Mouse (Mus musculus) mature B cell (primary cell): ENCODE data around the gene Kbtbd8.

ENCODE experiments used
- in situ Hi-C: fragments of 300-500 bp; cut with MboI; formaldehyde crosslinking; loops from 2 replicates; pipeline ENCODE4 v1.14.3; 2019

The Kbtbd8 gene

DNA sequence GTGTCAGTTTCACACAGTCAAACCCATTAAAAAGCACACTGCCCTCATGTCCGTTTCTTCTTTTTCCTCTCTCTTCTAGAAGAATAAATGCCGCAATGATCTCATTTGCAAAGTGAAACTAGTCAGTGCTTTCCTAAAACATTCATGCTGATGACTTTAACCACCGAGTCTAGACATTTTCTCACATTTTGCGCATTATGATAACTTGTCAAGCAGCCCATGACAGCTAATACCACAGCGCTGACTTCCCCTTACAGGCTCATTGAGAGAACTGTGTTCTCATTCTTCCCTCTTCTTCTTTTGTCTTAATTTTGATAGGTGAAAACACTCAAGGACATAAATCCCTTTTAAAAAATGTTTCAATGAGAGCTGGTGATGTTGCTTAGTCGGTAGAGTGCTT, 52.4 kb downstream of the Kbtbd8 start:
- in situ Hi-C loops = no loop called here

DNA sequence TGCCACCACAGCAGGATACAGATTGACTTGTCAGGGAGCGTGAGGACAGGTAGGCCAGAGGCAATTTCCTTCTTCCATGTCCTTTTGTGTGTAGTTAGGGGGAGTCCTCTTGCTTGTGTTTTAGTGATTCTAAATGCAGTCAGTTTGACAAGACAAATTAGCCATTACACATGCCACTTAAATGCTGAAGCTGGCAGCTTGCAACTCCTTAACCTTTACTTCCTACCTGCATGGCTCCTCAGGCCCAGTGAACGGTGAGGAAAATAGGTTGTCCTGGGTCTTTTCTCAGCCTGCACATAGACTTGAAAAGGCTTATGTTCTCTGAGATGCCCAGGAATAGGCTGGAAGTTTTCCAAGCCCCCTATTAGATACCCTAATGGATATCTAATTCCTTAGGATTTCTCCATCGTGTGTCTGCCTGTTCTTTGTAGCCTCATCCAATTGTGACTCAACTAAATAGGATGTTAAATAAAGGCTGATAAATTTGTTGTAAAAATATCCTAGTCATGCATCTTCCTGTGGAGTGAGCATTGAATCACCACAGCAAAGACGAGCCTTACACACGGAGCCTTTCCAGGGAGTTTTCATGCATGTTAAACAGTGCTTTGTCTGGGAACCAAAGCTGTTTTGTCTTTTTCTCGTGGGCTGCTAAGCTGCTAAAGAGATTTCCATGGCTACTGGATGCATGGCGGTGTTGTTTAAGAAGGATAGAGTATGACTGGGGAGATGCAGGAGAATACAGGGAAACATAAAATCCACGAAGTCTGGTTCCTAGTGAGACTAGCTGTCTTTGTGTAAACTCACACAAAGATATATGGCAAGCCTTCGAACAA, 57.5 kb downstream of the Kbtbd8 start:
- in situ Hi-C loops = no loop called here
